Mouse (Mus musculus): ENCODE results near the gene Rpl10l. TPM values are rescaled to one million over a fixed set of nuclear protein-coding genes. Genes with fewer than 3 reads are reported as not detected.

Gene Rpl10l
- not detected in 2 replicates for polyA plus RNA-seq (2015; fragmentation: Nextera tagmentation; extraction: Ambion mirVana)

DNA sequence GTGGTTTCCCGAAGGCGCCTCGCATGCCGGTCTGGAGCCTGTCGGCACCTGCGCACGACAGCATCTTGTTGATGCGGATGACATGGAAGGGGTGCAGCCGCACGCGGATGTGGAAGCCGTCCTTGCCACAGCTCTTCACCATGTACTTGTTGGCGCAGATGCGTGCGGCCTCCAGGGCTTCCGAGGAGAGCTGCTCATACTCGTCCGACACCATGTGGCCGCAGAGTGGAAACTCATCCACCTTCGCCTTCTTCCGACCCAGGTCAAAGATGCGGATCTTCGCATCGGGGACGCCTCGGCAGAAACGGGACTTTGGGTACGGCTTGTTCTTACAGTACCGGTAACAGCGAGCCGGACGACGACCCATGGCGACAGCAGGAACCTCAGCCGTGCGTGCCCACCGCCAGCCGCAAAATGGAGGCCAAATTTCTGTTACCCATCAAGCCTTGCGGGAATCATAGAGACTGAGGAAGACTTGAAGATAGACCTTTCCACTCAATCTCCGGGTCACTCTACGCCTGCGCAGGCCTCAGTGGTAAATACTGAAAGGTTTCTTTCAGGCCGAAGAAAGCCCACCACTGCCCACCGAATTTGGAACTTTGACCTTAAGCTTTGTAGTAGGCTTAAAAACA lies at the start of gene Rpl10l:
Gene Rpl10l (minus strand): TSS at position 411 of the 632 bp plus-strand sequence.
- H3K27me3 ChIP-seq (ENCODE audit: control insufficient read depth, insufficient read depth, low read depth, low read length) = no peaks in the 10 kb centered on the region
- H3K4me1 ChIP-seq (ENCODE audit: control insufficient read depth, low read depth, low read length) = no peaks in the 10 kb centered on the region
- H3K9ac ChIP-seq (ENCODE audit: low read depth, low read length) = no peak within 1 kb of the TSS
- H3K27ac ChIP-seq (ENCODE audit: low read length) = no peak within 1 kb of the TSS
- H3K4me3 ChIP-seq (ENCODE audit: low read depth, low read length) = no peak within 1 kb of the TSS
- no peaks in the 10 kb centered on the region for H3K36me3 ChIP-seq (ENCODE audit: control insufficient read depth, insufficient read depth)
- H3K4me2 ChIP-seq (ENCODE audit: low read depth, low read length) = no peak within 1 kb of the TSS
- WGBS (ENCODE audit: insufficient replicate concordance) = 83% methylated on average over 44 of the region's 44 CpGs
- no peaks in the 10 kb centered on the region for H3K9me3 ChIP-seq (replicated peaks; ENCODE audit: control insufficient read depth, low read length)
- ATAC-seq (ENCODE audit: low read depth) = no peak

DNA sequence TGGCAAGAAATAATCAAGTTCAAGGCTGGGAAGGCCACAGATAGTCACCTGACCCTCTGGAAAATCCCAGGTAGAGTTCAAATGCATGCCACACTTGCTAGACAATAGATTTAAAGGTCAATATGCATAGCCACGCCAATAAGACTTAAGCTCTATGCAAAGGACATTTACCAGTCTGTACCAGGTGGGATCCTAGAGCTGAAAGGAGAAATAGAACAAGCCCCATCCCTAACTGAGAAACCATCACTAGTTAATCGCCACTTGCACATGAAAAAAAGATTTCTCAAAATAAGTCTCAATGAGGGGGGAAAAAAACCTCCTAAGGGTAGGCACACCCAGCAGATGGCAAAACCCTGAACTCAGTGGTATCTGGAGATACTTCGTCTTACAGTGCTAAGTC lies 8.3 kb downstream of the Rpl10l start:
- 54% methylated on average over 3 of the region's 3 CpGs for WGBS (ENCODE audit: insufficient replicate concordance)
- no peak for ATAC-seq (ENCODE audit: low read depth)

DNA sequence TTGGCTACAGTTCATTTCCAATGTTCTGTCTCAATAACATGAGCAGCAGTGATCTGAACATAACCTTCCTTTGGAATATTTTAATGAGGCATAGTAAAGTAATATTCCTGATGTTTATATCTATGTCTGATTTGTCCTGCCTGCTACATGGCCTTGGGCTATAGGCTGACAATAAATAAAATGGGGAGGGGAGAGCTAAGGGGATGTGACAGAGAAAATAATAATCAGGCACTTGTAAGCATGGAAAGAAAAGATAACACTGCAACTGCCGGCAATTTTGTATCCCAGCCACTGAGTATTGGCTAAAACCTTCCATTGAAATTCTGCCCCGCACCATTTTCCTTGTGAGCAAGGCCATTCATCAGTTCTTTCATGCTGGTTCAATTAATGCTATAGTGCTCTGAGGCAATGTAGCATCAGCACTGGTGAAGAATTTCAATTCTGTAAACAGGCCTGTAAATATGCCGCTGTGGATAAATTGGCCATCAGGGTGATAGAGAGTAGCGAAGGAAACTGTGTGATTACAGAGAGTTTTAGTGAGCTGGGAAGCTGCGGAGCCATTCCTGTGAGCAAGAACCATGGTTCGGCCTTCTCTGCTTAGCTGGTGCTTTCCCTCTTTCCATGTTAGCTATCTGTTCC lies 38.6 kb downstream of the Rpl10l start:
- H3K9me3 ChIP-seq (replicated peaks; ENCODE audit: control insufficient read depth, low read length) = no peaks in the 10 kb centered on the region
- no peak overlapping the region for H3K4me2 ChIP-seq (ENCODE audit: low read depth, low read length)
- WGBS (ENCODE audit: insufficient replicate concordance) = 76% methylated on average over 6 of the region's 6 CpGs
- no peak overlapping the region for H3K4me3 ChIP-seq (ENCODE audit: low read depth, low read length)
- no peaks in the 10 kb centered on the region for H3K27me3 ChIP-seq (ENCODE audit: control insufficient read depth, insufficient read depth, low read depth, low read length)
- no peaks in the 10 kb centered on the region for H3K4me1 ChIP-seq (ENCODE audit: control insufficient read depth, low read depth, low read length)
- H3K9ac ChIP-seq (ENCODE audit: low read depth, low read length) = no peak overlapping the region
- H3K36me3 ChIP-seq (ENCODE audit: control insufficient read depth, insufficient read depth) = no peaks in the 10 kb centered on the region
- no peak for ATAC-seq (ENCODE audit: low read depth)
- H3K27ac ChIP-seq (ENCODE audit: low read length) = no peak overlapping the region

More for the DNA sequence above, 8.3 kb downstream of the Rpl10l start:
- Histone ChIP-seq H3K4me2 (ENCODE audit: low read depth, low read length) (no peak overlapping the region), H3K9ac (ENCODE audit: low read depth, low read length) (no peak overlapping the region), H3K36me3 (ENCODE audit: control insufficient read depth, insufficient read depth) (no peaks in the 10 kb centered on the region), H3K4me3 (ENCODE audit: low read depth, low read length) (no peak overlapping the region), H3K27ac (ENCODE audit: low read length) (no peak overlapping the region), H3K4me1 (ENCODE audit: control insufficient read depth, low read depth, low read length) (no peaks in the 10 kb centered on the region), H3K9me3 (replicated peaks; ENCODE audit: control insufficient read depth, low read length) (no peaks in the 10 kb centered on the region), H3K27me3 (ENCODE audit: control insufficient read depth, insufficient read depth, low read depth, low read length) (no peaks in the 10 kb centered on the region)

GRCm38 (mm10) chr12:66234158-66234557 lies 50.0 kb downstream of the Rpl10l start:
- no peak for ATAC-seq (ENCODE audit: low read depth)

More at GRCm38 (mm10) chr12:66234158-66234557, 50.0 kb downstream of the Rpl10l start:
- Histone ChIP-seq H3K9me3 (replicated peaks; ENCODE audit: control insufficient read depth, low read length) (no peaks in the 10 kb centered on the region), H3K27me3 (ENCODE audit: control insufficient read depth, insufficient read depth, low read depth, low read length) (no peaks in the 10 kb centered on the region), H3K4me2 (ENCODE audit: low read depth, low read length) (no peak overlapping the region), H3K27ac (ENCODE audit: low read length) (no peak overlapping the region), H3K4me3 (ENCODE audit: low read depth, low read length) (no peak overlapping the region), H3K4me1 (ENCODE audit: control insufficient read depth, low read depth, low read length) (no peaks in the 10 kb centered on the region), H3K36me3 (ENCODE audit: control insufficient read depth, insufficient read depth) (no peaks in the 10 kb centered on the region), H3K9ac (ENCODE audit: low read depth, low read length) (no peak overlapping the region)
- WGBS (ENCODE audit: insufficient replicate concordance) = 48% methylated on average over 3 of the region's 3 CpGs

Data from liver, embryonic 16.5 days (tissue).